Mouse (Mus musculus): ENCODE results near the gene 2010111I01Rik.

GRCm38 (mm10) chr13:63023243-63024217 is 58.8 kb downstream of the 2010111I01Rik start:
- TF ChIP-seq POLR2A (IDR thresholded peaks at IDR 0.05; ENCODE audit: insufficient read depth, low read depth, low read length) (no peak), CTCF (IDR thresholded peaks at IDR 0.05; ENCODE audit: insufficient read depth, low read depth, low read length) (no peak)
